Mouse (Mus musculus) intestine, embryonic 14.5 days (tissue): ENCODE data around the gene Btnl6. TPM values are rescaled to one million over a fixed set of nuclear protein-coding genes. Genes with fewer than 3 reads are reported as not detected.
"Not testable (repeated sequence)": the region's sequence is repeated elsewhere in the genome, so short reads cannot be mapped to it uniquely, and the experiment has no call there.

Experiments
- ATAC-seq: fragments of 200-750 bp; cut with Nextera tagmentation; replicated peaks from 2 replicates; pipeline ENCODE4 v1.8.0; 2017; ENCODE audit warnings: low read depth, moderate number of reproducible peaks, moderate TSS enrichment, moderate library complexity; ENCODE audit not compliant: low FRiP score, low TSS enrichment
- DNase-seq: peaks from one replicate; pipeline ENCODE4 v3.0.0-alpha.2; 2018; ENCODE audit warnings: low spot score
- H3K27ac ChIP-seq: fragments of 300-500 bp; sonication (generic); 2 replicates; pipeline ENCODE4 v1.5.1; 2014; ENCODE audit warnings: low read depth, mild to moderate bottlenecking, control low read depth
- H3K27me3 ChIP-seq: fragments of 300-500 bp; sonication (generic); replicated peaks from 2 replicates; pipeline ENCODE4 v1.6.1; 2014; ENCODE audit warnings: low read length, control low read depth; ENCODE audit not compliant: control insufficient read depth, insufficient read depth
- H3K36me3 ChIP-seq: fragments of 300-500 bp; sonication (generic); 2 replicates; pipeline ENCODE4 v1.6.1; 2014; ENCODE audit warnings: low read length, control low read depth; ENCODE audit not compliant: control insufficient read depth, insufficient read depth
- H3K4me1 ChIP-seq: fragments of 300-500 bp; sonication (generic); replicated peaks from 2 replicates; pipeline ENCODE4 v1.6.1; 2014; ENCODE audit warnings: low read length, control low read depth, mixed read lengths; ENCODE audit not compliant: control insufficient read depth, insufficient read depth
- H3K4me2 ChIP-seq: fragments of 300-500 bp; sonication (generic); 2 replicates; pipeline ENCODE4 v1.6.1; 2014; ENCODE audit warnings: low read length
- H3K4me3 ChIP-seq: fragments of 300-500 bp; sonication (generic); 2 replicates; pipeline ENCODE4 v1.5.1; 2014; ENCODE audit warnings: low read depth, low read length, control low read depth, mixed read lengths
- H3K9ac ChIP-seq: fragments of 300-500 bp; sonication (generic); 2 replicates; pipeline ENCODE4 v1.6.1; 2014; ENCODE audit warnings: mild to moderate bottlenecking, low read length
- H3K9me3 ChIP-seq: fragments of 300-500 bp; sonication (generic); 2 replicates; pipeline ENCODE4 v1.6.1; 2016; ENCODE audit warnings: low read length, control low read depth; ENCODE audit not compliant: control insufficient read depth
- WGBS: fragments of 180-500 bp; shearing (Covaris S2); extraction: QIAGEN DNeasy Blood & Tissue Kit; methylation state at CpG from one replicate; pipeline ENCODE4 v1.1.7; 2014; 5-methylcytosine and 5-hydroxymethylcytosine counted together
- polyA plus RNA-seq: library from polyadenylated mRNA; unstranded; fragments of >200 nt; fragmentation: Nextera tagmentation; extraction: Ambion mirVana; gene quantifications from 2 replicates; pipeline ENCODE4 v1.2.1, GENCODE M21; 2014

Btnl6 gene
- polyA plus RNA-seq, 1 experiment from 2014 or later: 0.14 TPM

GRCm38 (mm10) chr17:34519001-34519400, 1.8 kb upstream of the Btnl6 start:
- no peak overlapping the region for H3K27ac ChIP-seq

GRCm38 (mm10) chr17:34518571-34518970, 1.4 kb upstream of the Btnl6 start:
- not testable (repeated sequence) for ATAC-seq, H3K4me3 ChIP-seq, H3K4me1 ChIP-seq, H3K36me3 ChIP-seq, H3K27ac ChIP-seq, H3K27me3 ChIP-seq, DNase-seq, H3K4me2 ChIP-seq, H3K9me3 ChIP-seq, H3K9ac ChIP-seq
- WGBS: 75% methylated on average over 3 of the region's 3 CpGs

More at GRCm38 (mm10) chr17:34519001-34519400, 1.8 kb upstream of the Btnl6 start:
- Histone ChIP-seq H3K4me2 (no peak overlapping the region), H3K9me3 (no peaks in the 10 kb centered on the region), H3K4me3 (no peak overlapping the region), H3K27me3 (no peaks in the 10 kb centered on the region), H3K4me1 (no peaks in the 10 kb centered on the region), H3K9ac (no peak overlapping the region), H3K36me3 (no peaks in the 10 kb centered on the region)
- 75% methylated on average over 1 of the region's 1 CpGs for WGBS
- ATAC-seq (no peak), DNase-seq (no peak)

DNA sequence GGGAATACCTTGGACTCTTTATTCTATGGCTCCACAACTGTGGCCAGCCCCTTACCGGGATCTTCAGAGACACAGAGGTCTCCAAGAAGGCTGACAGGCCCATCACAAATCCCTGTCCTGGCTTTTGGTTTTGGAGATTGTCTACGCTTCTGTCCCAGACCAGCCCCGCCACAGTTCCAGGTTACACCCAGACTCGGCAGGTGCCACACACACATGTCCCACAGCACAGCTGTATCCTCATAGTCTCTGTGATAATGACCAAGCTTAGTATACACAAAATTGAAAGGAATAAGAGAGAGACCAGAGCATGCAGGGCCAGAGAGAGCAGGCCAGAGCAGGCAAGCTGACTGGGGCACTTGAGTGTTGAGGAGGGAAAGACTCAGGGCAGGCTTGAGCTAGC, 643 bp upstream of the Btnl6 start:
- 85% methylated on average over 4 of the region's 4 CpGs for WGBS
- Histone ChIP-seq H3K27ac (no peak overlapping the region), H3K9ac (no peak overlapping the region), H3K27me3 (no peaks in the 10 kb centered on the region), H3K4me2 (no peak overlapping the region), H3K36me3 (no peaks in the 10 kb centered on the region), H3K9me3 (no peaks in the 10 kb centered on the region), H3K4me1 (no peaks in the 10 kb centered on the region), H3K4me3 (no peak overlapping the region)
- no peak for ATAC-seq
- DNase-seq: no peak

DNA sequence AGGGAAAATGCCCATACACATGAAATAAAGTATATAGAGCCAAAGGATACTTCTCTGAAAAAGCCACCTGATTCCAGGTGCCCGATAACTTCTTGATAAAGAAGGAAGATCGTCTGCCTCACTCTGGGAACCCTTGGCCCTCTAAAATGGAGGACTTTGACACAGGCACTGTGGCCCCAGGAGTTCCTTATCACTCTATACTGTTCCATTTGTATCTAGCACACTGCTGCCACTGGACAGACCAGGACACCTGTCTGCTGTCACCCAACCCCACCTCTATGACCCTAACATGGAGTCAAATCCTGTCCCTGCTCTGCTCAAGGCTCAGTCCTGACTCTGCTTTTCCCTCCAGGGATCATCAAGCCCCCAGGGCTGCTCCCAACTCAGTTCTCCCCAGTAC, 638 bp downstream of the Btnl6 start:
- Histone ChIP-seq H3K9ac (no peak overlapping the region), H3K4me2 (no peak overlapping the region), H3K36me3 (no peaks in the 10 kb centered on the region), H3K4me1 (no peaks in the 10 kb centered on the region), H3K27ac (no peak overlapping the region), H3K4me3 (no peak overlapping the region), H3K27me3 (no peaks in the 10 kb centered on the region), H3K9me3 (no peaks in the 10 kb centered on the region)
- 88% methylated on average over 2 of the region's 2 CpGs for WGBS
- ATAC-seq (no peak), DNase-seq (no peak)

- not testable (repeated sequence) for H3K9ac ChIP-seq, H3K27ac ChIP-seq, H3K4me2 ChIP-seq, DNase-seq, ATAC-seq, H3K9me3 ChIP-seq, H3K4me1 ChIP-seq, H3K27me3 ChIP-seq, H3K4me3 ChIP-seq, H3K36me3 ChIP-seq
- WGBS: 52% methylated on average over 1 of the region's 1 CpGs
Measured at GRCm38 (mm10) chr17:34511723-34512122, 5.4 kb downstream of the Btnl6 start.

DNA sequence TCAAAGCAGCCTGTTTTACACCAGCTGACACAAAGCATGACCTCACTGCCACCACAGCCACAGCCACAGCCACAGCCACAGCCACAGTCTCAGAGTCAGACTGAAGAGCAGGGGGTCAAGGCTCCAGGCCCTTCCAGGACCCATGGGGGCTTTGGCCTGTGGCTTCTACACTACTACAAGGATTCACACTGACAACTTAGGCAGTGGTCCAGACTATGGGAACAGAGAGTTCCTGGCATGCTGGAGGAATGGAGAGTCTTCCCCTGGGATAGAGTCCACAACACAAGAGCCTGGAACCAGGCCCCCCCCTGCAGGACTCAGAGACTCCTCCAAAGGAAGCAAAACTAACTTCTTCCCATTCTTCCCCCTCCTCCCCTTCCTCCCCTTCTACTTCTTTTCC, 9.6 kb downstream of the Btnl6 start:
- no peak overlapping the region for H3K4me2 ChIP-seq
- no peak overlapping the region for H3K9ac ChIP-seq
- H3K27me3 ChIP-seq: no peaks in the 10 kb centered on the region
- H3K9me3 ChIP-seq: no peaks in the 10 kb centered on the region
- H3K27ac ChIP-seq: no peak overlapping the region
- H3K36me3 ChIP-seq: no peaks in the 10 kb centered on the region
- DNase-seq (no peak), ATAC-seq (no peak)
- no peak overlapping the region for H3K4me3 ChIP-seq
- no peaks in the 10 kb centered on the region for H3K4me1 ChIP-seq

DNA sequence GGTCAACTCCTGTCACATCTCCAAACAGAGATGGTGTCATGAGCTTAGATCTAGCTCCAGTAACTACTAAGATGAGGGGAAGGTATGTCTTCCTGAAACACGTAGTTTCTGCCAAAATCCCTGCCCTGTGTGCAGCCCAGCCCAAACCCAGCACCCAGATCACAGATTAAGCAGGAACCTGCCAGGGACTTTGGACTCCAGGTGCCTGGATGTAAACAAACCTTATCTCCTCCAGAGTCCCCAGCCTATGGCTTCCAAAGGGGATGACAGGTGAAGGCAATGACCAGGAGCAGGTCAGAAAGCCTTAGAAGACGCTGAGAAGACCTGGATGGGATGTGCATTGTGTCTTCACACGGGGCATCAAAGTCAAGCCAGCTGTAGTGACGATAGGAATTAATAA, 19.4 kb downstream of the Btnl6 start:
- not testable (repeated sequence) for H3K36me3 ChIP-seq, H3K9ac ChIP-seq, H3K27me3 ChIP-seq, H3K4me2 ChIP-seq, H3K27ac ChIP-seq, H3K4me1 ChIP-seq, H3K4me3 ChIP-seq, H3K9me3 ChIP-seq, DNase-seq
- WGBS: 44% methylated on average over 2 of the region's 4 CpGs
- peak; percentile 86 for ATAC-seq

DNA sequence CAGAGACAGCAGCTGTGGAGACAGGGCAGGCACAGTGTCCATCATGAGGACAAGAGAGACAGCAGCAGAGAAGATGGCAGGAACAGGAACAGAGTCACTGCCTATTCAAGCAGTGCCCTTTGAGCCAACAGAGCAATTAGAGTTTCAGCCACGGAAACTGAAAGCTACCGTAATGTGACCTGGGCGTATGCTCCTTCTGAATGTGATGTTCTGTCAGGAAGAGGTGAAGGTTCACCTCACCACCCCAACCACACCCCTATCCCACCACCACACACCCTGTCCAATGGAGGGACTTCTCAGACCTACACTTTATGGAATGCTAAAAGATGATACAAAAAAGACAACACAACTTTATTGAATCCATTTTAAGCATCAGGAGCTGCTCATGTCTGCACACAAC, 19.8 kb downstream of the Btnl6 start:
- peak; percentile 70; the same call in 1 of the 2 replicates for ATAC-seq
- WGBS: 56% methylated on average over 3 of the region's 3 CpGs
- DNase-seq, H3K9ac ChIP-seq, H3K4me2 ChIP-seq, H3K4me3 ChIP-seq, H3K27me3 ChIP-seq, H3K36me3 ChIP-seq, H3K9me3 ChIP-seq, H3K27ac ChIP-seq, H3K4me1 ChIP-seq: not testable (repeated sequence)

DNA sequence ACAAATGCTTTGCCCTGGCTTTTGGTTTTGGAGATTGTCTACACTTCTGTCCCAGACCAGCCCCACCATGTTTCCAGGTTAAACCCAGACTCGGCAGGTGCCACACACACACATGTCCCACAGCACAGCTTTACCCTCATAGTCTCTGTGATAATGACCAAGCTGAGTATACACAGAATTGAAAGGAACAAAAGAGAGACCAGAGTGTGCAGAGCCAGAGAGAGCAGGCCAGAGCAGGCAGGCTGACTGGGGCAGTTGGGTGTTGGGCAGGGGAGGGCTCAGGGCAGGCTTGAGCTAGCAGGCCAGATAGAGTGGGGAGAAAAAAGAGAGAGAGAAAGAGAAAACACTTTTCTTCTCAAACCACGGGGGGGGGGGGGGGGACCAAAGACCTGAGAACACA, 20.6 kb downstream of the Btnl6 start:
- no peak for ATAC-seq
- Histone ChIP-seq H3K9ac (no peak overlapping the region), H3K27ac (no peak overlapping the region), H3K4me1 (no peaks in the 10 kb centered on the region), H3K27me3 (no peaks in the 10 kb centered on the region), H3K36me3 (no peaks in the 10 kb centered on the region), H3K9me3 (no peaks in the 10 kb centered on the region), H3K4me3 (no peak overlapping the region), H3K4me2 (peak overlapping the region; percentile 11; the same call in 1 of the 2 replicates)
- WGBS: 82% methylated on average over 1 of the region's 2 CpGs
- DNase-seq: no peak
